Mouse (Mus musculus): Measurements from ENCODE around the gene Fezf2. TPM values are rescaled to one million over a fixed set of nuclear protein-coding genes. Genes with fewer than 3 reads are reported as not detected.

Fezf2 gene
- polyA plus RNA-seq, 1 experiment from 2014 or later, result not detected

DNA sequence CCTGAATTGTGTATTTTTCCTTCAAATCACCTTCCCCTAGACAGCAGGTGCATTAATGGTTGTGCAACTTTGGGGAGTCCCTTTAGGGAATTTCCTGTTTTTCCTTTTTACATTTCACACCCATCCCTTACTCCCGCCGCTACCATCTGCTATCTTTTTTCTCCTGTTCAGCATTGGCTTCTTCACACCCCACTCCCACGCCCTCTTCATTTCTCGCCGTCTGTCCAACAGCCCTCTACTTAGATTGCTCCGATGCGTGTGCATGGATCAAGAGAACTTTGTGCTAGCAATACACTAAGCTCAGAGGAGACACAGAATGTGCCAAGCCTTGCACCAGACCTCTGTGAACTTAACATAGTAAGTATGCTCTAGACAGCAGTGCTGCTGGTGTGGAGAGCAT lies 51.6 kb downstream of the Fezf2 start:
- no peak for ATAC-seq (replicated peaks; ENCODE audit: low FRiP score)
- Histone ChIP-seq H3K9ac (no peak overlapping the region), H3K9me3 (replicated peaks) (no peaks in the 10 kb centered on the region), H3K27ac (no peak overlapping the region), H3K36me3 (peaks cover 9% of the 10 kb centered on the region; the same call in 1 of the 2 replicates), H3K27me3 (no peaks in the 10 kb centered on the region), H3K4me2 (no peak overlapping the region), H3K4me1 (no peaks in the 10 kb centered on the region), H3K4me3 (replicated peaks) (no peak overlapping the region)
- 82% methylated on average over 7 of the region's 7 CpGs for WGBS

Other genes starting within 250 kb of the Fezf2 start
- gene Gm49355, start 64.2 kb downstream of the Fezf2 start, polyA plus RNA-seq (2015; fragmentation: Nextera tagmentation; extraction: Ambion mirVana), result 0.10 and 0.18 TPM in 2 replicates
- gene 3830406C13Rik, start 64.0 kb downstream of the Fezf2 start, polyA plus RNA-seq (2015; fragmentation: Nextera tagmentation; extraction: Ambion mirVana), result 36.7 and 41.2 TPM in 2 replicates

Data from kidney, embryonic 15.5 days (tissue).